Mouse (Mus musculus) embryo, embryonic 10 days (tissue): ENCODE results near the gene Nol12.

Source experiments
- DNase-seq: peaks from one replicate; pipeline ENCODE4 v3.0.0-alpha.2; 2015; ENCODE audit warnings: low spot score

Nol12 gene

GRCm38 (mm10) chr15:78916052-78916826, 18.5 kb upstream of the Nol12 start:
- DNase-seq: no peak

DNA sequence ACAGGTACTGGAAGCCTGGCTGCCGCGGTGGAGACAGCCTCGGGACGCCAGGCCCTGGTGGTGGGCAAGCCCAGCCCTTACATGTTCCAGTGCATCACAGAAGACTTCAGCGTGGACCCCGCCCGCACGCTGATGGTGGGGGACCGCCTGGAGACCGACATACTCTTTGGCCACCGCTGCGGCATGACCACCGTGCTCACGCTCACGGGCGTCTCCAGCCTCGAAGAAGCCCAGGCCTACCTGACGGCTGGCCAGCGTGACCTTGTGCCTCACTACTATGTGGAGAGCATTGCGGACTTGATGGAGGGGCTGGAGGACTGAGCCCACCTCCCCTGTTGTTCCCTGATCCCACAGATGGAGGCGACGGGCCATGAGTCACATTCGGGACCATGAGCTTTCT, 16.6 kb upstream of the Nol12 start:
- DNase-seq: no peak

- no peak for DNase-seq
Observed at GRCm38 (mm10) chr15:78919914-78920313, 14.8 kb upstream of the Nol12 start.

- DNase-seq: no peak
Observed at GRCm38 (mm10) chr15:78922700-78923099, 12.0 kb upstream of the Nol12 start.

DNA sequence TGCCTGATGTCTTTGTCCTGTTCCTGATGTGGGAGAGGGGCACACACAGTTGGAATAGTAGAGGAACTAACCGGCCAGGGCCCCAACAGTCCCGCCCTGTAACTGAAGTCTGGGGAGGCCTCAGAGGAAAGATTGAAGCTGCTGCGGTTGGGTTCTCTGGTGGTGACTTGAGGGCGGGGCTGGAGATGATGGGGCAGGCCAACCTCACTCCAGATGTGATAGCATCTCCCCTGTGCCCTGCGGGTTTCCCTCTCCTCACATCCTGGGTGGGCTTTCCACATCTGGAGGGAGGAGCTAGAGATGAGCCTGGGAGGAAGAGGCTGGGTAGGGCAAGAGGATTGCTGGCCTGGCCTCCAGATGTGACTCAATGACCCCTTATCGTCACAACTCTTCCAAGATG, 11.1 kb upstream of the Nol12 start:
- DNase-seq: no peak

DNA sequence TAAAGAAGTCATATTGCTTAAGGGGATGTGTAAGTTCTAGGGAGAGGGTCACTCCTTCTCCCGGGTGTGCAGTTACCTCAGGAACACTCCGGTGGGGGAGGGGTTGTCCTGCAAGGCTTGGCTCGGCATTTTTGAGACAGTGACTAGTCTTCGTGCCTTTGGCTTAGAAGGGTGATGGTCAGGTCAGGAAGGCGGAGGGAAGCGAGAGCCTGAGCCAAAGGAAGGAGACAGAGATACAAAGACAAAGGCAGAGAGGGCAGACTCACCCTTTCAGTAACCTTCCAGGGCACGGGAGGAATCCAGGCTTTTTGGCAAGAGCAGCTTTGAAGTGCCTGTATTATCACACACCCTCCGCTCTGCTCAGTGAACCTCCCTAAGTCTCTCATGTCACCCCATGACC, 9.6 kb upstream of the Nol12 start:
- peak; percentile 44 for DNase-seq

GRCm38 (mm10) chr15:78926021-78926919, 8.5 kb upstream of the Nol12 start, which contains the start of gene Lgals1:
Lgals1 (plus strand) TSS chr15:78926725.
- peak; percentile 74 for DNase-seq

DNA sequence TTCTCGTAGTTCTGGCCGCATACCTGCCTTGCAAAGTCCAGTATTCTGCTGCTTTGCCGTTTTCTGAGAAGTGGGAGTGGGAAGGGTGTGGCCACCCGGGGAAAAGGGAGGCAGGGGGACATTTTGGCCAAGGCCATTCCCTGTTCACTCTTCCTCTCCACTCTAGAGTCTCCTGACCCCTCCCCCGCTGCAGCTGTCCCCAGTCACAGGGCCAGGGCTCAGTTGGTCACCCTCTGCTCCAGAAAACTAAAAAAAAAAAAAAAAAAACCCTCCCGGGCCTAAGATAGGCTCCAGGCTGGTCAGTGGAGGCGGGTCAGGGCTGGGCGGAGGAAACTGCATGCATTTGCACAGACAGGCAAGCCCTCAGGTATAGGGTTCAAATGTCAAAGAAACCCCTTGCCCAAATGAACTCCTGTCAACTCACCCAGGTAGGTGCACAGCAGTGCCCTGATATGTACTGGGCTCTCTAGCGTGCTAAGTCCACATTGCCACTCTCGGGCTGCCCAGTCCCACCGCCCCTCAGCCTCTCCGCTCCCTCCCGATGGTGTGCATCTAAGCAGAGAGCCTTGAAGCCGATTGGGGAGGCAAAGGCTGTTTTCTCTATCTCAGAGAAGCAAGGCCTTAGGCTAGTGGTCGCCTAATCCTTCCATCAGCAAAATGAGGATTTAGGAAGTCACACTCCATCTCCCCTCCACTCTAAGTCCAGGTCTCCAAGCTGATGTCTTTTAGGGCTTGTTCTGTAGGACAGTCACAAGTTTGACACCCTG, 7.5 kb upstream of the Nol12 start:
- peak; percentile 25 for DNase-seq

- DNase-seq: peak; percentile 81
Observed at GRCm38 (mm10) chr15:78927788-78928457, 6.8 kb upstream of the Nol12 start.

DNA sequence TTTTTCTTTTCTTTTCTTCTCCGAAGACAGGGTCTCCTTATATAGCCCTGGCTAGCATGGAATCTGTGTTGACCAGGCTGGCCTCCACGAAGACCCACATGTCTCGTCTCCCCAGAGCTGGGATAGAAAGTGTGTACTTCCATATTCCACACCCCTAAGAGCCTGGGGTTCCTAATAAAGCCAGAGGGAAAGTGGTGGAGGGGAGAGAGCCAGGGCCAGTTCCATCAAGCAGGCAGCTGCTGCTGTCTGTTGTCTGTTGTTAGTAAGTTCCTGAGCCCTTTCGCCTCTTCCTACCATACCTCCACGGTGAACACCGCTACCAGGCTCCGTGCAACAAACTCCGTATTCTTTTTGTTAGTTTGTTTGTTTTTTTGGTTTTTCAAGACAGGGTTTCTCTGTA, 6.2 kb upstream of the Nol12 start:
- no peak for DNase-seq

DNA sequence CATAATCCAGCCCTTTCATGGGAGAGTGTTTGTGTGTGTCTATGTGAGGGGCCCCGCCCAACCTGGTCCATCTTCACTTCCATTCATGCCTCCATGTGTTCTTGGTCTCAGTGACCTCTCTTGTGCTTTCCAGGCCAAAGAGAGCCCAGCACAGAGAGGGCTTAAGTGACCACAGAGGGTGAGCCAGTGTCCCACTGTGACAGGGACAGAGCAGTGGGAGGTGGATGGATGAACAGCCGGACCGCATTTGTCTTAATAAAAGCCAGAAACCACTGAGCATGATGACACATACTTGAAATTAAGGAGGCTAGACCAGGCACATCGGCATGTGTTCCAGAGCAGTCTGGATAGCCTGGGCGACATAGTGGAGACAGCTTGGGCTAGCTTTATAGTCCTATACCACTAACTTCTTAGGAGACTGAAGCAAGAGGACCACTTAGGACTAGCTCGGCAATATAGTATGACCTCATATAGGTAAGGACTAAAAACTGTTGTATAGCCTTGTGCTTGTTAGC, 4.5 kb upstream of the Nol12 start:
- no peak for DNase-seq

DNA sequence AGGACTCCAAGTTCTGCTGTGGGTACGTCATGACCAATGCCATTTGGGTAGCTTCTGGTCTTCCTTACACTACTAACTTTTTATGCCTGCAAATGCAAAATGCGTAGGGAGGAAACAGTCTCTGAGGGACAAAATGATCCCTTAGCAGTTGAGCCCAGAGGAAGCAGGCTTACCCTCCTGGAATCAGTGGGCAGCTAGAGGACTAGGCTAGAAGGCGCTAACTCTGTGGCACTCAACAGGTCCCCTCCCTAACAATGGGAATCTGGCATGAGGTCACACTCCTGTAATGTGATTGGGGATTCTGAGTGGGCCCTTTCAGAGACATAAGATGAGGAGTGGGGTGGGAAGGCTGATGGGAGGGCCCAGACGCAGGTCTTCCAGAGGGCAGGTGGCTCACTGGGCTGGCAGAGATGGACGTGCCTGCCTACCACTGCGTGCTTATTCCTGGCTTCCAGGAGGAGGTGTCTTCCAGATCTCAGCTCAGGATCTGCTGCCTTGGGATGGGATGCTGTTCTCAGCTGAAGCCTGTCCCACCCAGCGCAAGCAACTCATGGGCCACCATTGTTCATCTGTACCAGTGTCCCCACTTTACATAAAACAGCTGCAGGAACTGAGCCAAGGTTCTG, 3.8 kb upstream of the Nol12 start:
- DNase-seq: no peak

DNA sequence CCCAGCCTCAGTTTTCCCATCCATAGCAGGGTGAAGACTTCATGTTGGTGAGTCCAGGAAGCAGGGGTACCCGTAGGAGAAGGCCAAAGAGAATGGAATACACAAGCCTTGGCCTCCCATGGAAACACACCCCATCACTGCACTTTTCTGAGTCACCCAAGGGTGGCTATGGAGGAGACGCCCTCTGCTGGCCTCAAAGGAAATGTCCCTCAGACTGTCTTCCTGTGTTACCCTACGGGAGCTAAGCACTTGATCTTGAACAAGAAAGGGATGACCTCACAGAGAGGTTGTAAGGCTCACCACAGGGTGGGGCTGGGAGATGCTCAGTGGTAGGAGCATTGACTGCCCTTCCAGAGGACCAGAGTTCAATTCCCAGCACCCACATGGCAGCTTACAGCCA, 3.2 kb upstream of the Nol12 start:
- peak; percentile 51 for DNase-seq

DNA sequence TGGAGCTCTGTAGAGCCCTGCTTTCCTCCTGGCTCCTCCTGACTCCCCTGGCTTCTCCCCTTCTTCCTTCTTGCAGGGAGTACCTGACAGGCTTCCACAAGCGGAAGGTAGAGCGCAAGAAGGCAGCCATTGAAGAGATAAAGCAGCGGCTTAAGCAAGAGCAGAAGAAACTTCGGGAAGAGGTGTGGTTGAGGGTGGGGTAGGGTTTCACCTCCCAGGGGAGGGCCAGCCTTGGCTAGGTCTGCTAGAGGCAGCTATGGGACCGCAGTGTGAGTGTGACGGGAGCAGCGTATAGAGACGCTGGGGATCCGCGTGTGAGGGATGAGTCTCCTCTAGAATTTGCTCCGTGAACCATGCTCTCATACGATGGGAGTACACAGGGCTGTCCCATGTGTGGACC, 1.7 kb downstream of the Nol12 start:
- no peak for DNase-seq

DNA sequence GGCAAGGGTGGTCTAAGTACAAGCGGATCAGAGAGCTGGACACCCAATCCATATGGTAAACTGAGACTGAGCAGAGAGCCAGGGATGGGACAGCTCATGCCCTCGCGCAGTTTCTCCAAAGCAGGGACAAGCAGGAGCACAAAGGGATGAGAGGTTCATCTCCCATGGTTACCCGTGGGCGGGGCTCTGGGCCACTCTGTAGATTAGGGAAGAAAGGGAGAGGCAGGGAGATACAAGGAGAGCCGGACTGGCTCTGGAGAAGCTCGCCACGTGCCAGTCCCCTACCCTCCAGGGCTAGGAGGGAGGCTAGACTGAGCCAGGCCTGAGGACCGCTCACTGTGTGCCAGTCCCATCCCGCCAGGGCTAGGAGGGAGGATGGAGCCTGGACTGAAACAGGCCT, 2.6 kb downstream of the Nol12 start:
- DNase-seq: no peak

GRCm38 (mm10) chr15:78937963-78938362, 3.2 kb downstream of the Nol12 start:
- no peak for DNase-seq

- no peak for DNase-seq
Observed at GRCm38 (mm10) chr15:78940325-78940724, 5.6 kb downstream of the Nol12 start.

DNA sequence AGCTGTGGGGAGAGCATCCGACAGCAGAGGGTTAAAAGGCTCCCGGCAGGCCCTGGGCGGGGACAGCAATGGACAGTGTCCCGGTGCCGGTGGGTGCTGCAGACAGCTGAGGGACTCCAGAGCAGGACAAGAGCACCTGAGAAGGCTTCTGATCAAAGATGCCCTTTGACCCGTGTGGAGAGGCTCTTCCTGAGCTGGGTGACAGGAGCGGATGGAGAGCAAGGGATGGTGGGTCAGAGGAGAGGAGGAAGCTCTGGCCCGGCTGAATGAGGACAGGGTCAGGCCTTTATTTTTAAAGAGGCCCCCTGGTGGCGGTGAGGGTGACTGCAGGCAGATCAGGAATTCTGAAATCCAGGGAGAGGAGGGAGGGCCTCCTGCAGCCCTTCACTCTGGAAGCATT, 7.9 kb downstream of the Nol12 start:
- DNase-seq: peak; percentile 83

GRCm38 (mm10) chr15:78946232-78946631, 11.5 kb downstream of the Nol12 start:
- no peak for DNase-seq

- DNase-seq: peak; percentile 98
Observed at GRCm38 (mm10) chr15:78947657-78948056, 12.9 kb downstream of the Nol12 start, which contains the start of gene Triobp. Triobp (plus strand) TSS chr15:78947724.

DNA sequence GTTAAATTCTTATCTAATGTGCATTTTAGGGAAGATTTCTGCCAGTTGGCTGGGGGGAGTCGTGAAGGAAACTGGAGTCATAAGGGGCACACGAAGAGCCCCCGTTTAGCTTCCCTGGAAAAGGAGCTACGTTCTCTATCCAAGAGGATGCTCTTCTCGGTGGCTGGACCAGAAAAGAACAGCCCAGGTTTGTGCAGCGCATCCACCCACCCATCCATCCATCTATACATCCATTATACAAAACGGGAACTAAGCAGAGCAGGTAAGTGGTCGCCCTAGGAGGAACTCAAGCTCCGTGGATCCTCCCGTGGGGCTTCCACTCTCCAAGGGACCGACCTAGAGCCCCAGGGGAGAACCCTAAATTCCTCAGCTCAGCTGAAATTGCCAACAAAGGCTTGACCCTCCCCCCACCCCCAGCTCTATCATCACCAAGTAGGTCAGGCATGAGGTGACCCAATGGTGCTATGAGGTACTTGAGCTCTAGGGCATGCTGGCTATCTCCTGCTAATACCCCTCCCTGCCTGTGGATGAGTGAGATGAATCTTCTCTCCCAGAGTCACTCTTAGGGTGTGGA, 13.5 kb downstream of the Nol12 start:
- DNase-seq: no peak
